Comparison of ENCODE assay signal across 9 mouse cellular contexts in the genomic region with DNA sequence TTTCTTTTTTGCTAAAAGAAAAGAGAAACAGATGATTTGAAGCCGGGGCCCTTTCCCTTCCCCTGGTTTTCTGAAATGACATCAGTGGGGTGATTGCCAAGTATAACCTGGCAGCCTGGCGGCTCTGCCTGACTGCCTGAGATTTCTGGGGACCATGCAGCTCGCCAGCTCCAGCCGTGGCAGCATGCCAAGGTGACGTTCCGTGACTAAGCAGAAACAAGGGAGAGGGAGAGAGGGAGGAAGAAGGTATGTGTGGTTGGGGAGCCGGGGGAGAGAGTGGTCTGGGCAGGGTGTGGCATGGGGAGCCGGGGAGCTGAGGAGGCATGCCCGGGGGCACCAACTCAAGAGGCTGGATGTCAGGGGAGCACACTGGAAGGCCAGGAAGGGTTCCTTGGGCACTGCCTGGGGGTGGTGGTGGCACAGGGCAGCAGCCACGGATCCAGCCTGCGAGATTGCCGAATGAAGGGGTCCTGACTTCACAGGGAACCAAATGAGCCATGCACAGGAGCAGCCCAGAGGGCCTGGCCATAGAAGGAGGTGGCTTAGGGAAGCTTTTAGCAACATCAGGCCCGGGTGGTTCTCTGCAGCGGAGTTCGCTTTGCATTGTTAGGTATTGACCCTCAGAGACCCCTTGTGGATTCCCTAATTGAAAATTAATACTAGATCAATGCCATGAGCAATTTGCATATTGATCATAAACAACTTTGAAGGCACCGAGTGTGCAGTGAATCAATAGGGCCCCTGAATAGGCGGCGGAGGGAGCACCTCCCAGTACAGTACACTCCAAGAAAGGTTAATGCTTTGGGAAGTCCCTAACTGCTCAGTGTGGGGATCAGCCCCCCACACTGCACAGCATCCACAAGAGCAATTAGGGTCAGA.
A peak's percentile ranks its signal among the peaks of the same experiment; 100 is the strongest.
DNase-seq lines count a peak whose midpoint lies in the region; ATAC-seq and TF ChIP-seq lines count a peak whose summit lies in the region.
"Had no signal": no experiment of that assay in that cellular context is flagged by ENCODE, and none has a peak within 500 bp of the region (broad histone marks: within the 10 kb centered on the region; RNA-seq: fewer than 3 reads in every experiment).

No protein-coding gene starts in this region.

- no peaks in the 10 kb centered on the region for H3K36me3 ChIP-seq in forebrain, embryonic 14.5 days (ENCODE audit: control insufficient read depth, insufficient read depth, low read length)
- no peaks in the 10 kb centered on the region for H3K36me3 ChIP-seq in heart, embryonic 16.5 days (ENCODE audit: control insufficient read depth, insufficient read depth)
- H3K36me3 ChIP-seq in lung, embryonic 14.5 days (ENCODE audit: insufficient read depth): no peaks in the 10 kb centered on the region
- H3K36me3 ChIP-seq: liver, embryonic 13.5 days had no signal

- WGBS in forebrain, embryonic 14.5 days: 18% methylated on average over 18 of the region's 18 CpGs
- WGBS in heart, embryonic 16.5 days: 37% methylated on average over 18 of the region's 18 CpGs
- 35% methylated on average over 18 of the region's 18 CpGs for WGBS in lung, embryonic 14.5 days

- no peak for TF ChIP-seq CTCF in lung, embryonic 14.5 days (IDR thresholded peaks at IDR 0.05; ENCODE audit: low read depth)

- H3K27me3 ChIP-seq in forebrain, embryonic 14.5 days (replicated peaks; ENCODE audit: control insufficient read depth, insufficient read depth, low read length): no peaks in the 10 kb centered on the region; the same call in 1 of the 2 replicates
- no peaks in the 10 kb centered on the region for H3K27me3 ChIP-seq in heart, embryonic 16.5 days (ENCODE audit: control insufficient read depth, insufficient read depth, low read length)
- H3K27me3 ChIP-seq in lung, embryonic 14.5 days (ENCODE audit: insufficient read depth, low read length): no peaks in the 10 kb centered on the region
- H3K27me3 ChIP-seq: liver, embryonic 13.5 days had no signal

- H3K4me3 ChIP-seq in forebrain, embryonic 14.5 days (ENCODE audit: low read depth, low read length): no peak overlapping the region
- H3K4me3 ChIP-seq in heart, embryonic 16.5 days (ENCODE audit: low read length): no peak overlapping the region
- H3K4me3 ChIP-seq in lung, embryonic 14.5 days (ENCODE audit: low read depth, low read length): no peak overlapping the region
- H3K4me3 ChIP-seq: liver, embryonic 13.5 days had no signal

- peak; percentile 34 for DNase-seq in retina, adult 2 months (ENCODE audit: low read depth, low spot score)
- no peak for DNase-seq in retina, embryonic 14.5 days (ENCODE audit: low spot score)
- peak; percentile 87 for DNase-seq in forebrain, embryonic 14.5 days (ENCODE audit: low spot score)
- DNase-seq in kidney, postnatal 25 days: peak; percentile 88 to 90
- DNase-seq in lung, embryonic 14.5 days: peak; percentile 90
- peak; percentile 77 for DNase-seq in retina, postnatal 1 day
- DNase-seq: liver, embryonic 13.5 days had no signal

- no peaks in the 10 kb centered on the region for H3K9me3 ChIP-seq in forebrain, embryonic 14.5 days (replicated peaks; ENCODE audit: control insufficient read depth, low read length)
- H3K9me3 ChIP-seq in heart, embryonic 16.5 days (replicated peaks; ENCODE audit: control insufficient read depth, low read length): no peaks in the 10 kb centered on the region
- no peaks in the 10 kb centered on the region for H3K9me3 ChIP-seq in lung, embryonic 14.5 days (ENCODE audit: low read depth, low read length)
- H3K9me3 ChIP-seq: liver, embryonic 13.5 days had no signal

- H3K4me1 ChIP-seq in forebrain, embryonic 14.5 days (ENCODE audit: control insufficient read depth, insufficient read depth, low read length): peaks cover 18% of the 10 kb centered on the region
- H3K4me1 ChIP-seq in heart, embryonic 16.5 days (ENCODE audit: control insufficient read depth, insufficient read depth, low read length): peaks cover 53% of the 10 kb centered on the region
- H3K4me1 ChIP-seq in lung, embryonic 14.5 days (ENCODE audit: insufficient read depth): peaks cover 51% of the 10 kb centered on the region

- H3K4me2 ChIP-seq in forebrain, embryonic 14.5 days (ENCODE audit: low read length): no peak overlapping the region
- H3K4me2 ChIP-seq in heart, embryonic 16.5 days (ENCODE audit: low read depth, low read length): peak overlapping the region; percentile 13
- no peak overlapping the region for H3K4me2 ChIP-seq in lung, embryonic 14.5 days
- H3K4me2 ChIP-seq: liver, embryonic 13.5 days had no signal

- peak; percentile 66 for ATAC-seq in forebrain, embryonic 14.5 days
- ATAC-seq in heart, embryonic 16.5 days (replicated peaks; ENCODE audit: extremely low read depth, insufficient read depth, low FRiP score): peak; percentile 68
- peak; percentile 33 for ATAC-seq in lung, embryonic 14.5 days (ENCODE audit: insufficient read depth)
- no peak for ATAC-seq in erythroblast, adult 5-6 weeks (replicated peaks; ENCODE audit: low FRiP score, poor library complexity, severe bottlenecking)

- no peak overlapping the region for H3K9ac ChIP-seq in forebrain, embryonic 14.5 days (ENCODE audit: low read length)
- H3K9ac ChIP-seq in heart, embryonic 16.5 days (ENCODE audit: low read length): peak overlapping the region; percentile 43; the same call in 1 of the 2 replicates
- H3K9ac ChIP-seq in lung, embryonic 14.5 days: no peak overlapping the region
- H3K9ac ChIP-seq: liver, embryonic 13.5 days had no signal

- no peak overlapping the region for H3K27ac ChIP-seq in forebrain, embryonic 14.5 days (ENCODE audit: low read depth, low read length)
- H3K27ac ChIP-seq in heart, embryonic 16.5 days (ENCODE audit: low read length): peak overlapping the region; percentile 69
- peak overlapping the region; percentile 92 for H3K27ac ChIP-seq in lung, embryonic 14.5 days (ENCODE audit: low read depth)
- H3K27ac ChIP-seq: liver, embryonic 13.5 days had no signal
